Mouse (Mus musculus) Patski (cell line): ENCODE data around the gene Ssr2. TPM values are rescaled to one million over a fixed set of nuclear protein-coding genes. Genes with fewer than 3 reads are reported as not detected.
A peak's percentile ranks its signal among the peaks of the same experiment; 100 is the strongest.

ENCODE experiments used
- ATAC-seq: fragments of 100-300 bp; one replicate; pipeline ENCODE4 v1.8.0; 2021
- CTCF ChIA-PET: fragments of 350-600 bp; sonication (Branson Sonifier 250); formaldehyde crosslinking; loops from one replicate; lab custom pipeline; 2022; ENCODE audit warnings: inconsistent platforms; lab: Charles Lee
- POLR2A ChIA-PET: fragments of 350-600 bp; sonication (Branson Sonifier 250); formaldehyde crosslinking; loops from one replicate; lab custom pipeline; 2022; ENCODE audit warnings: antibody characterized with exemption, inconsistent platforms; lab: Charles Lee
- DNase-seq: peaks from one replicate; pipeline ENCODE4 v3.0.0-alpha.2; 2011; ENCODE audit warnings: low read depth, low spot score
- H3K27me3 ChIP-seq: fragments of 371-371 bp; one replicate; pipeline ENCODE4 v1.5.1; 2021
- CTCF ChIP-seq: fragments of 100-300 bp; IDR thresholded peaks from one replicate; pipeline ENCODE4 v1.5.1; 2021
- in situ Hi-C: fragments of 300-500 bp; cut with MboI; formaldehyde crosslinking; loops from 3 replicates; pipeline ENCODE4 v1.11.1; 2018; ENCODE audit warnings: low pct_unique_long_range_greater_than_20kb, mixed read lengths
- polyA plus RNA-seq: library from polyadenylated mRNA; unstranded; gene quantifications from one replicate; pipeline ENCODE4 v1.2.3, GENCODE M21; 2021

The Ssr2 gene
- polyA plus RNA-seq, 1 experiment from 2014 or later: 410 TPM

DNA sequence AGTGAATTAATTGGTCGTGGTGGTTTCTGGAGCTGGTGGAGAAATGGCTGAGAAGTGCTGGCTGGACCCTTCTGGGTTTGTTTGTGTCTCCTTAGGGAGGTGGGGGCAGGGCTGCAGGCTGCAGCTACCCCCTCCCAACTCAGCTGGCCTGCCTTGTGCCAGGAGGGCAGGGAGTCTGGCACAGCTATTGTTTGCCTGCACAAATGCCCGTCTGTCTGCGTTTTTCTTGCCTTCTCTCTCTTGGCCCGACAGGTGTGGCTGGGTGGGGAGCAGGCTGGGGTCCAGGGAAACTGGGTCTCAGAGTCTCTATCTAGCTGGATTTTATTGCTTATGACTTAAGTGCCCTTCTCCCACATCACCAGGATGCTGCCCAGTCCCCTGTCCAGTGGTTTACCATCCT lies 48.6 kb downstream of the Ssr2 start:
- in situ Hi-C loops: no loop called here
- CTCF ChIA-PET: interaction anchor here (1.3 to 6.9 kb wide), 8 partner anchors 8 to 63 kb away, joined by 3 to 48 read pairs (median 10); partner anchors contain the start of gene Arhgef2
- POLR2A ChIA-PET: interaction anchor here (0.5 to 6.0 kb wide), 5 partner anchors 11 to 143 kb away, joined by 3 to 64 read pairs (median 4); no protein-coding TSS in a partner anchor
- no peaks in the 10 kb centered on the region for H3K27me3 ChIP-seq
- DNase-seq (no peak), ATAC-seq (no peak)
- TF ChIP-seq CTCF: no peak

DNA sequence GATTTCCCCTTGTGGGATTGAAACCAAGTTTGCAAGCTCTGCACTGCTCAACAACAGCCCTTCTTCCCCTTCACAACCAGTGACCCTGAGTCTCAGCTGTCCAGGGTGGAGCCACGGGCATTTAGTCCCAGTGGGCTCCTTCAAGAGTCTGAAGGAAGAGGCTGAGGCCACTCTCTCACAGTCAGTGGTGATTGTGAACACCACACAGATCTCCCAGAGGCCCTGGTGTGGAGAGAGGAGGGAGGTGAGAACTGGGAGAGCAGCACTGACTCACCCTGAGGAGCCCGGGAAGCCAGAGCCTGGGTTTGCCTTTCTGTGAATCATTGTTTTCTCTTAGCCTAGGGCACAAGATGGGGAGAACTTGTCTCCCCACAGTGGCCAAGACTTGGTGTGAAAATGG lies 49.3 kb downstream of the Ssr2 start:
- no peak for DNase-seq

DNA sequence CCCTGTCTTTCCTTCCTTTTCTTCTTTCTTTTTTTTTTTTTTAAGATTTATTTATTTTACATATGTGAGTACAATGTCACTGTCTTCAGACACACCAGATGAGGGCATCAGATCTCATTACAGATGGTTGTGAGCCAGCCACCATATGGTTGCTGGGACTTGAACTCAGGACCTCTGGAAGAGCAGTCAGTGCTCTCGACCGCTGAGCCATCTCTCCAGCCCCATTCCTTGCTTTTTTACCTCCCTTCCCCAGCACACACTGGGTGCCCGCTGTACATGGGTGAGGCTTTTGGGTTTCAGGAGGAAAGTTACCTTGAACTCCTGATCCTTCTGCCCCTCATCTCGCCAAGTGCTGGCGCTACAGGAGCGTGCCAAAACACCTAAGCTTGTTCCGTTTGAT lies 49.9 kb downstream of the Ssr2 start:
- in situ Hi-C loops: no loop called here
- ChIA-PET POLR2A (interaction anchor here (0.6 to 6.0 kb wide), 3 partner anchors 10 to 18 kb away, joined by 3 to 64 read pairs (median 10); no protein-coding TSS in a partner anchor), CTCF (interaction anchor here (1.3 to 3.5 kb wide), 4 partner anchors 11 to 35 kb away, joined by 3 to 11 read pairs (median 8); no protein-coding TSS in a partner anchor)
- no peak for ATAC-seq
- TF ChIP-seq CTCF: no peak
- DNase-seq: no peak
- H3K27me3 ChIP-seq: no peaks in the 10 kb centered on the region

More for the DNA sequence above, 49.3 kb downstream of the Ssr2 start:
- peak; percentile 68 for ATAC-seq
- TF ChIP-seq CTCF: no peak
- in situ Hi-C loops: no loop called here
- CTCF ChIA-PET: interaction anchor here (1.3 to 6.9 kb wide), 6 partner anchors 7 to 63 kb away, joined by 3 to 48 read pairs (median 12); no protein-coding TSS in a partner anchor
- POLR2A ChIA-PET: interaction anchor here (3.1 to 6.0 kb wide), 2 partner anchors 10 to 19 kb away, joined by 10 to 64 read pairs; no protein-coding TSS in a partner anchor
- no peaks in the 10 kb centered on the region for H3K27me3 ChIP-seq

- no peak for TF ChIP-seq CTCF
- H3K27me3 ChIP-seq: no peaks in the 10 kb centered on the region
- ChIA-PET POLR2A (interaction anchor here (0.6 to 0.9 kb wide), 2 partner anchors 9 to 13 kb away, joined by 3 to 6 read pairs; no protein-coding TSS in a partner anchor), CTCF (interaction anchor here (1.3 to 1.8 kb wide), 3 partner anchors 10 to 35 kb away, joined by 3 to 8 read pairs (median 7); no protein-coding TSS in a partner anchor)
- no peak for DNase-seq
- ATAC-seq: no peak
- in situ Hi-C loops: no loop called here
Observed at GRCm38 (mm10) chr3:88626316-88626715, 50.6 kb downstream of the Ssr2 start.

DNA sequence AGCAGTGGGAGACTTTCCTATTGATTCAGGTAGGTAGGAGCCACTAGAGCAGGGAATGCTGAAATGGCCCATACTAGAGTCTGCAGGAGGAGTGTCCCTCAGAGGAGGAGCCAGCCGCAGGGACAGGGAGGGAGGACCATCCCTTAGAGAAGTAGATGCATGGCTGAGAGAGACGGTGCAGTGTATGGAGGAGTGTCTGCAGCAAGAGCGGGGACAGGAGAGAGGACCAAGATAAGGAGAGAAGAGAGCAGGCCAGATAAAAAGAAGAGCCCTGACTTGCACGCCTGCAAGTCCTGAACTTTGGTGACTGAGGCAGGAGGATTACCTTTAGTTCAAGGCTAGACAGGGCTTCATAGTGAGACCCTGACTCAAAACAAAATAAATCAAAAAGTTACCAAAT lies 51.4 kb downstream of the Ssr2 start:
- ChIA-PET CTCF (interaction anchor here (1.3 to 1.8 kb wide), 3 partner anchors 10 to 36 kb away, joined by 3 to 8 read pairs (median 7); no protein-coding TSS in a partner anchor), POLR2A (no interaction called here)
- in situ Hi-C loops: no loop called here
- H3K27me3 ChIP-seq: no peaks in the 10 kb centered on the region
- no peak for TF ChIP-seq CTCF
- ATAC-seq (no peak), DNase-seq (no peak)

DNA sequence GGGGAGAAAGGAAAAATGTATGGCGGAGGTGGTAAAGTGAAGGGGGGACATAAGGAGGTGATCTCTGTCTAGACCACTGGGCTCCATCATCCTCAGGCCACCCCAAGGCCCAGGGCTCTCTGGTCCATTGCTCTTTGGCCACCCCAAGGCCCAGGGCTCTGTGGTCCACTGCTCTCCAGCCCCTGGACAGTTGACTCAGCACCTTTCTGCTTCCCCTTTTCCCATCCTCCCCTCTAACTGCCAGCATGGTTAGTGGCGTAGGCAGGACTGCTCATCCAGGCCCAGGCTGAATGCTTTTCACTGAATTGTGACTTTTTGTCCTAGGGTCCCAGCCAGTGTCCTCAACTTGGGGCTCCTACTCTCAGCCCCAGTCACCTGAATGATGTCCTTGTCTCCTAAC lies 51.9 kb downstream of the Ssr2 start:
- TF ChIP-seq CTCF: no peak
- POLR2A ChIA-PET: interaction anchor here (0.6 to 0.9 kb wide), 3 partner anchors 64 to 281 kb away, joined by 3 read pairs; no protein-coding TSS in a partner anchor
- CTCF ChIA-PET: interaction anchor here (1.9 to 5.9 kb wide), 2 partner anchors 10 to 20 kb away, joined by 8 to 27 read pairs; no protein-coding TSS in a partner anchor
- ATAC-seq (no peak), DNase-seq (no peak)
- no peaks in the 10 kb centered on the region for H3K27me3 ChIP-seq
- in situ Hi-C loops: no loop called here

GRCm38 (mm10) chr3:88628766-88629165 lies 53.1 kb downstream of the Ssr2 start:
- ChIA-PET POLR2A (interaction anchor here (0.7 to 6.4 kb wide), 4 partner anchors 12 to 66 kb away, joined by 3 to 34 read pairs (median 4); no protein-coding TSS in a partner anchor), CTCF (interaction anchor here (1.2 to 5.9 kb wide), 5 partner anchors 10 to 85 kb away, joined by 3 to 27 read pairs (median 5); no protein-coding TSS in a partner anchor)
- DNase-seq: no peak
- no peak for TF ChIP-seq CTCF
- ATAC-seq: no peak
- in situ Hi-C loops: no loop called here
- H3K27me3 ChIP-seq: no peaks in the 10 kb centered on the region

DNA sequence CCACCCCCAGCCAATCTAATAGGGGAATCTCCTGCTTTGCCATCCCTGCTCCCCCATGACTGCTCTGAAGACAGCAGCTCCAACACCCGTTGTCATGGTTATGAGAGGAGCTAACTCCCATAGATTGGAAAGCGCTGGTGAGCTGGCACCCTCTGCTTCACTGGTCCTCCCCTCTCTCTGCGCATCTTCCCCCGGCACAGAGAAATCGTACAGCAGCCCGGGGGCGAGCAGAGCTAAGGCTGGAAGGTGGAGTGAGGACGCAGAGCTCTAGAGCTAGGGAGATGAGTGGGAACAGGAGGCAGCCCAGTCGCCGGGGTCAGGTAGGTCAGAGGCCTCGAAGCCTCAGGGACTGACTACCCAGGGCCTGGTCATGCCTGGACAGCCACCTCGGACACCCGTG lies 53.6 kb downstream of the Ssr2 start:
- ChIA-PET CTCF (interaction anchor here (1.2 to 5.9 kb wide), 5 partner anchors 9 to 84 kb away, joined by 3 to 27 read pairs (median 5); no protein-coding TSS in a partner anchor), POLR2A (interaction anchor here (1.2 to 6.4 kb wide), 4 partner anchors 8 to 22 kb away, joined by 4 to 34 read pairs (median 12); no protein-coding TSS in a partner anchor)
- no peak for DNase-seq
- in situ Hi-C loops: no loop called here
- no peak for ATAC-seq
- H3K27me3 ChIP-seq: no peaks in the 10 kb centered on the region
- no peak for TF ChIP-seq CTCF

DNA sequence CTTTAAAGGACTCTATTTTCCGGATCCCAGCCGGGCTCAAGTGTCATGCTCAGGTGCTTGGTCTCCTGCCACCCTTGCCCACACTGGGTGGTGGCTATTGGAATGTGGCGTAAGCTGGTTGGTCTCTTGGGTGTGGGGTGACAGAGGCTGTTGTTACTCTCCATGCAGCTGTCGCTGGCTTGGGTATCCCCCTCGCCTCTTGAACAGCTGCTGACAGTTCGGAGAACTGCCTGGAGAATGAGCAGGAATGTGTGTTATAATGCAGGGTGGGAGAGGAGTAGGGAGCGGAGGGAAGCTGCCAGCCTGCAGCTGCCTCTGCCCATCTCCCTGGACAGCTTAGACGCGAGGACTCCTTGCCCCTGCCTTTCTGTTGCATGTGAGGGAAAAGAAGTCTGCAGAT lies 54.3 kb downstream of the Ssr2 start:
- ATAC-seq (no peak), DNase-seq (no peak)
- no peak for TF ChIP-seq CTCF
- H3K27me3 ChIP-seq: no peaks in the 10 kb centered on the region
- ChIA-PET POLR2A (interaction anchor here (1.2 to 6.4 kb wide), 5 partner anchors 9 to 127 kb away, joined by 4 to 34 read pairs (median 8); no protein-coding TSS in a partner anchor), CTCF (interaction anchor here (2.2 to 5.9 kb wide), 2 partner anchors 10 to 13 kb away, joined by 5 to 27 read pairs; no protein-coding TSS in a partner anchor)
- in situ Hi-C loops: no loop called here

DNA sequence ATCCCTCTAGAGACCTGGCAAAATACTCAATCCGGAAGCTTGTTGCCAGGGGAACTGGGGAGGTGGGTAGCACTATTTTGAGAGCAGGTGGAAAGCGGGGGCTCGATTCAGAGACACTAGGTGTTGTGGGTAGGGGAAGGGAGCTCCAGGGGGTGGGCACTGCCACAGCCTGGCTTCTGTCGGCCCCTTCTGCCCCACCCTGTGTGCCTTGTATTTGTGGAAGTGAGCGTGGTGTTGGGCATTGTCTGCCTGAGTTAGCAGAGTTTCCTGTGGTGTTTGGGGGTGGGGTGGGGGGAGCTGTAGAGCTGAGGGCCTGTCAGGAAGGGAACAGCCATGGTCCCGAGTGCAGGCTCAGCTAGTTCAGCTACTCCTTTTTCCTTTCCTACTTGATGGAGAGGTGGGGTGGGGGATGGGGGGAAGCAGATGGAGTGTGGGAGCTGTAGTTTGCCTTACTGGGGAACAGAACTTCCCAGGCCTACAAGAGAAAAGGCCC lies 55.2 kb downstream of the Ssr2 start:
- in situ Hi-C loops: no loop called here
- ATAC-seq (no peak), DNase-seq (no peak)
- ChIA-PET POLR2A (interaction anchor here (2.0 to 6.4 kb wide), 4 partner anchors 10 to 128 kb away, joined by 4 to 34 read pairs (median 14); no protein-coding TSS in a partner anchor), CTCF (interaction anchor here (1.3 to 5.9 kb wide), 5 partner anchors 9 to 24 kb away, joined by 3 to 30 read pairs (median 18); no protein-coding TSS in a partner anchor)
- no peak for TF ChIP-seq CTCF
- no peaks in the 10 kb centered on the region for H3K27me3 ChIP-seq
